Mouse (Mus musculus) ovary, postnatal 10 days (tissue): ENCODE measurements at regions not wholly inside any gene's neighbourhood (a gene's known extent, or its start where the extent isn't known, plus 50 kb on each side); places are given as distances from the start of the nearest gene placed in this dataset.

ENCODE experiments used
- DNase-seq: peaks from one replicate; pipeline ENCODE4 v3.0.0; 2022; ENCODE audit warnings: low spot score

DNA sequence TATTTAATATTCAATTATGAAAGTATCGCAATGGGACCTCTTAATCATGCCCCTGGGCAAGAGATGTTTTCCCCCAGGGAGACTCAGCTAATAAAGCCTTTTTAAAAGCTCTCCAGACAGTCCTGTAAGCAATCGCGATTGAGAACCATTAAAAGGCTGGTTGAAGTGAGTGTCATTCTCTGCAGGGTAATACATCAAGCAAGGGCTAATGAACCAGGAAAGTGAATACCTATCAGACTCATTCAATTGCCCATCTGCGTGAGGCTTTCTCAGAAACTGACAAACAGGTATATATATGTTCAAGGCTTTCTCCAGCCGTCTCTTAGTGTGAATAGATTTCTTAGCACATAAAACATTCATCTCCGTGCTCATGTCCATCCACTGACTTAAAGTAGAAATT lies 286.8 kb upstream of the Xrcc4 start:
- no peak for DNase-seq

DNA sequence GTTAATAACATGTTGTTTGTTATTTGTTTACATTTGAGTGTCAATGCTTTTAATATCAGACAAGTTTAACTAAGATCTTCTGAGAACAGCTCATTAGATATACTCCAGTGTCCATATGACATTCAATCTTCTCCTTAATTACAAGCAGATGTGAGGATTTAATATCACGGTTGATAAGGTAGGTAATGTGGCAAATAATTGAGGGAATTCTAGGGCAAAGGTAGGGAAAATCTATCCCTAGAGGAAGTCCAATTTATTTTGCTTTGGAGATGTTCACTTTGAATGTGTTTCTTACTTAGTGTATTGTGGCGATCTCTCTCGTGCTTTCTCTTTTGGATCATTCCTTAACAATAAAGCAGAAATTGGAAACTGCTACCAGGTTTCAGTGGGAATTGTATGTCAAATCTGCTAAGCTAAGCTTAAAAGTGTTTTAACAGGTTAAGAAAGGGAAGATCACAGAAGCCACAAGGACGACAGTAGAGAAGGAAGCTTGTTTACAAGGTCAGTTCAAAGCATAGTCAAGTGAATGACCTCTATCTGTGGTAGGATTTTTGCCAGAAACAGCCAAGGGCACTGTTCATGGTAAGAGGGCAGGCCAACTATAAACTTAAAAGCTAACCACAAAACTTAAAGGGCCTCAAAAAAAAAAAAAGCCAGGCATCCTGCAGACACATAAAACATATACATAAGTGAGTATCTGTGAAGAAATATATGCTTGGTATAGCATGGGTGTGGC lies 282.2 kb upstream of the Xrcc4 start:
- no peak for DNase-seq

DNA sequence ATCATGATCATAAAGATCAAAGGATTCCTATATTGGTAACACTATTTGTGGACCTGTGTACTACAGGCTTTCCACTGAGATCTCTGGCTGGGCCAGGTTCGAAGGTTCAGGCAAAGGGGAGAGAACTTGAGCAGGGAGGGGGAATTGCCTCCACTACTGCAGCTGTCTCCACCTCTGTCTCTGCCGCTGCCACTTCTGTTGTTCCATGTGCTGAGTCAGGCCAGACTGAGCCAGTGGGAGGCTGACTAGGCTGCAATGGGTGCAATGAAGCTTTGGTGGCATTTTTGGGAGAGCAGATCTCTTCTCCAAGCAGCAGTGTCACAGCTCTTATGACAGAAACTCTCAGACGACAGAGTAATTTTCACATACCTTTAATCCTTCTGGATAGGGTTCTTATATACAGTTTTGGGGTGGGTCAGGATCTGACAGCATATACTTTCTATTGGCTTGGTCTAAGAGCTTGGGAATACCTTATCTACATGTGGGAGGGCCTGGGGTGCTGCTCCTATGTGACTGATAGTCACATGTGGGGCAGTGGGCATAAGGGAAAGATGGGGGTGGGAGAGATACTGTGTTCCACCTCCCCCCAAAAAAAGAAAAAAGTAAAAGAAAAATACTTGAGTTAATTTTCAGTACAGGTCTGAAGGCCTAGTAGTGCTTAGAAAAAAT lies 281.5 kb upstream of the Xrcc4 start:
- DNase-seq: no peak

DNA sequence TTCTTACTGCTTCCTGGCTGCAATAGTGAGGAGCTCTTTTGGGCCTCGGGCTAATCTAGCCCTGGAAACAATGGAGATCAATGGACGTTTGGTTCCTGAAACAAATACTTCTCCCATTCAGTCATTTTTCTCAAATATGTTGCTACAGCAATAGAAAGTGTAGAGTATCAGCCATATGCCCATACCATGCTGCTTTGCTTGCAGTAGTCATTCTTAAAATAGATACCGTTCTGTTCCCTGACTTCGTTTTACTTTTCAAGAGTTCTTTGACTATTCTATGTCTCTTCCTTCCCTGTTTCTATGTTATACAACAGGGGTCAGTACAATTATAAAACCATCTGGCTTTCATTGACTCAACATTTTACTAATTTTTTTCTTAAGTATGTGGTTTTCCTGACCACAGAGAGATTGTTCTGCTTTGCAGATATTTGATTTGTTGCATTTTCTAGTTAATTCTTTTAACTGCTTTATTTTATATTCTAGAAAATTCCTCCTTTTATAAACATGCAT lies 275.2 kb upstream of the Xrcc4 start:
- no peak for DNase-seq

DNA sequence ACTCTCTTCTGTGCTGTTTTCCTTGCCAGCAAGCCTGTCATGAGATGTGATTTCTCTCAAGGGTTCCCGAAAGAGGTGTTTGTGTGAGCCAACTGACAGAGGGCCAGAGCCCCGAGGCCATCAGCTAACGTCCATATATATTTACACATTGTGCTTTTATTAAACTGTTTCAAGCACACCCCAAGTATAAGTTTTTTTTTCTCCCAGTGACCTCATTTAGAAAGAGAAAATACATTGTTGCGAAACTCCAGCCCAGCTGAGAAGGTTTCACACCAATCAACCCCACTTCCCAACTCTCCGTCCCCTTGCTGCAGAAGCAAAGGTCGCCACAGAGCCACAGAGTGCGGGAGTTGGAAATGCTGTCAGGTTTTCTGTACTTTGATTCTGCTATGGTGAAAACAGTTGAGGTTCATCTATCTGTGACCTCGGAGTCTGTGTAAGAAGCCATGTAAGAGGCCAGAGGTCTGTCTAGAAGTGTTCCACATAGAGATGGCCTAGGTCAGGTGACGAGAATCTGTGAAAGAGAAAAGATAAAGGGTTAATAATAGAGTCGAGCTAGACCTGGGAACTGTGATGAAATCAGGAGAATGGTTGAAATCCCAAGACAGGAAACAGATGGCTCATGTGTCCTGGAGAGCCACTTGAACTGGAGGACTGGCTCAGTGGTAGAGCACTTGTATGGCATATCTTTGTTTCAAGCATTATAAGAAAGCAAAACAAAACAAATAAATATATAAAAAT lies 270.6 kb upstream of the Xrcc4 start:
- DNase-seq: no peak

DNA sequence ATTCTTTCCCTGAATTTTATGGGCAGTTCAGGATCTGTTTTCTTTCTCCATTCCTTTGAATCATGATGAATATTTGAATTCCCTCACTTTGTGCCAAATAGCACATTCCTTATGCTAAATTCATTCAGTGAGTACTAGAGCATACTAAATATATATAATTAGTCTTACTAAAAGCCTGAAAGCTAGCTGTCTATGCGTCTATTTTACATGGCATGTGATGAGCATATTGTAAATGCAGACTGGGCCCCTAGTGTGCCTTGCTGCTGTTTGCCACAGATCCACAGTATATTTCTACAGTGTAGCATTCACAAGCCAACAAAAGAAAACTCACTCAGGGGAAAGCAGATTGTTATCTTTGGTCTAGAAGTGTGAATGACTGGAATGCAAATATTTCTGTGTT lies 268.7 kb upstream of the Xrcc4 start:
- DNase-seq: no peak

DNA sequence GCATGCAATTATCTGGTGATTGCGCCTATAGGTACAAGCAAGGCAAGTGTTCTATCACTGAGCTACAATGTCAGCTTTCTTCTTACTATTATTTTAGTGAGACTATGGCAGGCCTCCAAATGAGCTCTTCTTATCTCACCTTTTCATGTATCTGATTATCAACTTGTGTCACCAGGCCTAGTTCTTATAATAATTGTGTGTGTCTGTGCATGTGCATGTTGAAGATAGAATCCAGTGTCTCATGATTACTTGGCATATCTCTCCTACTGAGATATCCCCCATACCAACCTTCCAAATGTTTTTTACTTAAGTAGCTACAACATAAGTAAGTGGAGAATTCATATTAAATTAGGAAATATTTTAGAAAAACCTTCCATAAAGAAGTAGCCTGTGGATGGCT lies 266.2 kb upstream of the Xrcc4 start:
- DNase-seq: no peak

DNA sequence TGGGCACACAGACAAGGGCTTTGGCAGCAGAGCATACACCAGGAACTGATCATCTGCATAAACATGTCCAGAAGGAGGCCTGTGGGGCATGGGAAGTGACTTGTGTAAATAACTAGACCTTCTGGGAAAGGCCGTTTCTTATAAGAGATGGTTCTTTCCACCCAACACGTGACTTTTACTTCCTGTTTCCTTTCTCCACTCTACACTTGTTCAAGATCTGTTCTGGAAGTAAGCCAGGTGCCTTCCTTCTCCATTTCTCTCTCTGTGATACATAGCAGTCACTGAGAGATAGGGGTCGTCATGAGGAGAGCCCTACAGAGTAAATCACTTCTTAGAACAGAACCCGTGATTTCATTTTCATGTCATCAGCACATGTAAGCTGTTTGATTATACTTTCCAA lies 253.4 kb upstream of the Xrcc4 start:
- no peak for DNase-seq

DNA sequence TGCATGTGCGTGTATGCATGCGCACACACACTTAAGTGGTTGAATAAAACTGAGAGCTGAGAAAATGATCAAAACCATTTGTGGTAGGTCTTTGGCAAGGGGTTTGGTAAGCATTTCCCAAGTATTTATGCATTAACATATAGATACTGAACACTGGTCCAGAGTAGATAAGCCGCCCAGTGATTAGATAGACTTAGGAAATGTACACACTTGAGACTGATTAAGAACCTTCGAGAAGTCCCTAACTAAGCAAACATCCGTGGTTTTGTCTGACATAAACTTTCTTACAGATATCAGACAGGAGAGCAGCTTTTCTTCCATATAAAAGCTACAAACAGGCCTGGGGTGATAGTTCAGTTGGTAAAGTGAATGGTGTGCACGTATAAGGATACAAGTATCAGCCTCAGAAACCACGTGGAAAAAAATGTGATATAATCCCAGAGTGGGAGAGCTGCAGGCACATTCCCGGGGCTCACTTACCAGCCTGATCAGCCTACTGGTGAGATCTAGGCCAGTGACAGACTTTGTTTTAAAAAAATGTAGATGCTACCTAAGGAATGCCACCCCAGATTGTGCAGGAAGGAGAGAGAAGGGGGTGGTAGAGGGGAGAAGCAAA lies 252.3 kb upstream of the Xrcc4 start:
- DNase-seq: no peak

DNA sequence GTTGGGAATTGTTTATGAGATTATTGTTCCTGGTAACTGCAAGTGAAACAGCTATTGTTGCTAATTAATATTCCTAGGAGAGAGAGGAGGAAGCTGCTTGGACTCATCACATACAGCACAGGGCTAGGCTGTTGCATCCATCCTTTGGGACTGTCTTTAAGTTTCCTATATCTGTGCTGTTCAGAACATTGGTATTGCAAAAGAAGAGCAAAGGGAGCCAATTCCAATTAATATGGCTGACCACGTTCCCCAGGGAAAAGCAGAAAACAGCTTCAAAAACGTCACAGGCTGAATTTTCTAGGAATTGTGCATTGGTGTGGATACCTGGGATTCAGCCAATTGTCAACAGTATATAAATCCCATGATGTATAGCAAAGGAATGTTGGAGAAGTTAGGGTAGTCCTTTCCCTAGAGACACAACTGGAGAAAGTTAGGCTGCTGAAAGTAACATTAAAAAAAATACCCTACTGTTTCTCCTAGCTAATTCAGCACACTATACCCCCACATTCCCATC lies 251.3 kb upstream of the Xrcc4 start:
- no peak for DNase-seq

DNA sequence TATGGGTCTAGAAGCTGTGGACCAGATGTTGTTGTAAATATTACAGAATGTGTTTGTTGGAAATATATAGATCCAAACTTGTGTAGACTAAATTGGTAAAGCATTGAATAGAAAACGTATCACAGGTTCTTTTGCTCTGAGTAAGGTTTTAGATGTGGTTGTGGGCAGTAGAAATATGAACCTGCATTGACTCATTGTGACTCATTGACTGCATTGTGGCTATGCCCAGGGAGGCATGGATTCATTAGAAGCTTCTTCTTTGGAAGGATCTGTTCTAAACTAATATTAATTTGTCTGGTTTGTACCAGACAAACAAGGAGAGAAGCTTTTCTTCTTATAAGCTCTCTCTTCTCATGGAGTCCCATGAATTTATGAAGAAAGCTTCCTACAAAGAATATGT lies 248.2 kb upstream of the Xrcc4 start:
- DNase-seq: no peak

DNA sequence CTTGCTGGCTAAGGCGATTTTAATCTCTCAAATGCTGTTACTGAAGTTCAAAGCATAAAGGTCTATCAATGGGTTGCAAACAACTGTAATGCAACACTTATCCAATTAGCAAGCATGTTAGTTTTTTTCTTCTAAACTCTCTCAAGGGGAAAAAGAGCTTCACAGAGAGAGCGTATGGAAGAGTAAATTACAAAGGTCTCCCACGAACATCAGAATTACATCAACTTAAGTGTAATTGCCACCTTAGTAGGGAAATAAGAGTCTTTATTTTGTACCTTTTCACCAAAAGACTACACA lies 246.3 kb upstream of the Xrcc4 start:
- no peak for DNase-seq

DNA sequence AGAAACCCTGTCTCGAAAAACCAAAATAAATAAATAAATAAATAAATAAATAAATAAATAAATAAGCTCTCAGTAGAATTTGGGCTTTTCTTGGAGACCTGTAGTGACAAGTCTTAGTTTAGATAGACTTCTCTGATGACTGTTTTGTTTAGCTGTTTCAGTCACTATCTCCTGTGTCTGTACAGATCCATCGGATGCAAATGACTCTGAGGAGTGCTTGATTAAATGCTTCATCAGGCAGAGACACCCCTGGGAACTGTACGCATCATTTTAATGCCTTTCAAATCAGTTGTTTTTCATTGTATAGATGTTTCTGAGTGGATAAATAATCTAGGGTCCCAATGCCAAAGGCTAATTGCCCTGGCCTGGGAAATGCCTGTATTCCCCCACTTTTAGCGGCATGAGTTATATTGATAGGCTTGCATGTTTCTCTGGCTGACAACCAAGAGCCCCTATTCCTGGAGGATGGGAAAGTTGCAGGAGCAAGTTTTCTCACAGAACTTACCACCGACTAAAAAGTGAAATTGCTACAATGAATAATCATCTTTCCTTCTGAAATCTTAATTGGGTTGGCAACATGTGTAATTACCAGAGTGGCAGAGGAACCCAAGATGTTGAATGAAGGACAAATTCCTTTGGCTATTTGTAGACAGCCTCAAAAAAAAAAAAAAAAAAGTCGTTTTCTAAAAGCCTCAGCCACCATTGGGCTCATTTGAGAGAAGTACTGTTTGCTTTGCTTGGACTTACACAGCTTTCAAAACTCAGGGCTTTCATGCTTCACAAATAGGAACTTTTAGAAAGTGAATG lies 245.7 kb upstream of the Xrcc4 start:
- no peak for DNase-seq

DNA sequence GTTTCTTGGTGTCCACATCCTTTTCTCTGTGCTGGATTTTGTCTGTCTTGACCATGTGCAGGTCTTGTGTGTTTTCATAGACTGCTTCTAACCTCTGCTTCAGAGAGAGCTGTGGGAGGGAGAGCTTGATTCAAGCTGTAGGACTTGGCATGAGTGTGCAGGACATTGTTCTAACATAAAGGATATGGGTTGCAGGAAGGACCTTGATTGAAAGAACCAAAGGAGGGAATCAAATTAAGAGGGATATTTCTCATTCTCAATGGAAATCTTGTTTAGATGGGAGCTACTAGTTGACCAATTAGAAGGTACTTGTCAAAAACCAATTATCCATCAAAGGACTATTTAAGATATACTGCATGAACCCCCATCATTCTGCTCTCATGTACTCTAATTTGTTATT lies 244.9 kb upstream of the Xrcc4 start:
- no peak for DNase-seq

DNA sequence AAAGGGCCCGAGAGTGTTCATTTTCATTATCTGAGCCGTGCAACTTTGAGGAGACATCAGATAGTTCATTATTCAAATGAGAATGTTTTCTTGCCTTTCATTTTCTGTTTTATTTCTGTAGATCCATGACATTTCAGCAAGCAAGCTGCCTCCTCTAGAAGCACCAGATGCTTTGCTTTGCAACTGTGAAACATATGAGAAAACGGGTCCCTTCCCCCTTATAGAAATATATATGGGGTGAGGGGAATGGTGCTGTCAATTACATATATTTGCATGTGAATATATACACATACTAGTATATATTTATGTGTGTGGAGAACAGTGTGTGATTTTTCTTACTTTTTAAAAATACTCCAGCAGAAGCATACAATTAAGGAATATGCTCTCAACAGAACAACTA lies 235.8 kb upstream of the Xrcc4 start:
- DNase-seq: no peak

DNA sequence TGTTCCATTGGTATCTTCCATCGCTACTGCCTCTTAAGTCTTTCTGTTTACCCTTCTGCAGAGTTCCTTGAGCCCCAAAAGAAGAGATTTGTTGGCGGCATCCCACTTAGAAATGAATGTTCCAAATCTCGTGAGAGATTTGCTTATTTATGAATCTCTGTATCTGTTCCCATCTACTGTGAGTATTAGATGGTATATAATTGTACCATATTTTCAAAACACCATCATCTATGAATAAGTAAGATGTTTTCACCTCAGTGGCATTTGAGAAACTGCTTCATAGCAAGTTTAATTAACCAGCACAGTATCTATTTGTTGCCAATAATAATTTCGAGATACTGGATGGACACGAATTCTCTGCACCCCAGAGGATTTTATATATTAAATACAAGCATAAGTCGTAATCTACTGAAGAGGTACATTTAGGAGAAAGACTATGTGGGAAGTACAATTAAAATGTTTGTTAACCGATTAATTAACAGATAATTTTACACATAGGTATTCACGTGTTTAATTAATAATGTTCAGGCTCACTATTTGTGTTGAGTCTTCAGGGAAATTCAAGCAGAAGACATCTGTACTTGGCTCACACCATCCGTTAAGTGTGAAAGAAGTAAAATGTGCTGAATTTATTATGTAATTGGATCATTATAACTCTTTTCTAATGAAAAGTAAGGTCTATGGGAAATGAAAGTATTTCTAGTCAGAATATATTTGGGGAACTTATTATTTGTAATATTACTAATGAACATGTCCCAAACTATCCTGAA lies 224.0 kb upstream of the Xrcc4 start:
- DNase-seq: no peak

DNA sequence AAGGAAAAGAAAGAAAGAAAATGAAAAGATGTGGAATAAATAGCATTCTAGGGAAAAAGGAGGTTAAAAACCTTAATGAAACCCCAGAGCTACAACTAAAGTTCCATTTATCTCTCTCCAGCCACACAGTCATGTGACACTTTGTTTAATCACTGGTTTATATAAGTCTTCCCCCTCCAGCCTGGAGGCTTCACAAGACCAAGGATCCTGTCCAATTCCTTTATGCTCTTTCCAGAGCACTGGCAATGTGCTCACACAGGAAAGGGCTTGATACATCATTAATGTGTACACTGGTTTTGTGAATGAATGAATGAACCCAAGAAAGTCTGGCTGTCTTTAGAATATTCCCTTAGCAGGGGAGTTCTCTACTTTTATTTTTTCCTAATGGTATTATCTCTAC lies 221.1 kb upstream of the Xrcc4 start:
- DNase-seq: no peak

DNA sequence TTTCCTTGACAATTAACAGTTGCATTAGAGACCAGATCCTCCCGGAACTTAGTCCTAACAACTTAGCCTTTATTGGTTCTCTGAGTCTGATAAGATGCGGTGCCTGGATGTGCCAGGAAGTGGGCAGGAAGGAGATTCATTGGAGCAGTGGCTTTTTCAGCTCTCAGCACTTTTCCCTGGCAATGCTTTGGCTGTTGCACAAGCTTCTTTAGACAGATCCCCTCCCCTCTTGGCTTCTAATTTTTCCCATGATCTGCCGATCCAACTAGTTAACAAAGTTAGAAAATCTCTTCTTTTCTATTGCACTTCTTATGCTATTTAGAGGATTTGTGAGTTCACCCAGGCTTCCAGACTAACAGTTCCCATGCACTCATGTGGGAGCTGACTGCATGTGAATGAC lies 211.1 kb upstream of the Xrcc4 start:
- DNase-seq: no peak

DNA sequence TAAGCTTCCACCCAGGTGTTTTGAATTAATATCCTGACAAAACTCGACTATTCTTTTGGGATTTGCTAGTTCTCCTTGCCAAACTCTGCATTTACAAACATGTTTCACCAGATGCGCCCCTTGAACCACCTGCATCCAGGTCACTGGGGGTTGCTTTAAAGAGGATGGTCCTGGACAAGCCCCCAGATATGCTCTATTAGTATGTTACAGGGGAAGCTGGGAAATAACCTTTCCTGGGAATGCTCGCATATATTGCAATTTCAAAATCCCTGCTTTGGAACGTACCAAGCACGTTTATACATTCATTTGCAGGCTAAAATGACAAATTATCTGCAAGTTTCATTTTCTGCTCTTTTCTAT lies 205.2 kb upstream of the Xrcc4 start:
- no peak for DNase-seq

DNA sequence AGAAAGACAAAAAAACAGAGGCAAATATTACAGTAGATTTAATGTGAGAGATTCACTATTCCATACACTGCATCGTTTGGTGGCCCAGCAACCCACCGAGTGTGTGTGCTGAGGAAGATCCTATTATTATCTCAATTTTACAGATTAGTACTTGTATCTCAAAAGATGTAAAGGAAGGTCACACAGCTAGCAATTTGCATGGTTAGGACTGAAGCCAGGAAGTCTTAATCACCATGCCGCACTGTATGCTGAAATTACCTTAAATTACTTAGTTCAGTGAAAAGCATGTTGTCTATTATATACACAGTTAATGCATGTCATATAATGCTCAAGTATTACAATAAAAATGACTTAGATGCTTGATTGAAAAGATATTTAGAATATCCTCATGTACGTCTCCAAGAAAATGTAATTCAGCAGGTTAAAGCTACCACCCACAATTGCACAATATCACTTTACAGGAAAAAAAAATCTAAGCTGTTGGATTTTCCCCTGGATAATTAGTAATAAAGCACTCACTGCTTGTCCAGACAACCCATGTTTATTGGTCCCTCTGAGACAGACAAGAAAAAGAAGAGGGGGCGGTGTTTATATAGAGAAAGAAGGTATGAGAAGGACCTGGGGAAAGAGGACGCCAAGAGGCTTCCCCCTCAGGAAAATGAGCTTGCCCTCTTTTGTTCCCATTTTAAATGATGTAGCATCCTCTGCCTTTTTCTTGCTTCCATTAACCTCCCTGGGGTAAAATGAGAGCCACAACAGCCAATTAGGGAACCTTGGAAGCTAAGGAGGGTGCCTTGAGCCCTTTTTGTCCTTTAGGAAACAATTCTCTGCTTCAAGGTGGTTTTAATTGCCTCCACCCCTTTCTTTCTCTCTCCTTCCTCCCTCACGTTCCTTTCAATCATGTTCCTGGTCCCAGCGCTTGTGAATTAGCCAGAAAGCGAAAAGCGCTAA lies 204.6 kb upstream of the Xrcc4 start:
- no peak for DNase-seq
